Mouse (Mus musculus): ENCODE measurements around the gene Hba-a1.
"Not testable (repeated sequence)": the region's sequence is repeated elsewhere in the genome, so short reads cannot be mapped to it uniquely, and the experiment has no call there.

Gene Hba-a1

GRCm38 (mm10) chr11:32283091-32283777 lies at the start of gene Hba-a1:
Gene Hba-a1, plus strand, starts transcription at chr11:32283511.
- not testable (repeated sequence) for DNase-seq (ENCODE audit: inconsistent ontology term)

GRCm38 (mm10) chr11:32233895-32234294 lies 49.4 kb upstream of the Hba-a1 start:
- no peak for DNase-seq (ENCODE audit: inconsistent ontology term)

GRCm38 (mm10) chr11:32234816-32235485 lies 48.4 kb upstream of the Hba-a1 start:
- DNase-seq (ENCODE audit: inconsistent ontology term) = no peak

- DNase-seq (ENCODE audit: inconsistent ontology term) = peak; percentile 87
These were observed 47.7 kb upstream of the Hba-a1 start for GRCm38 (mm10) chr11:32235646-32236045.

GRCm38 (mm10) chr11:32236132-32236531 lies 47.2 kb upstream of the Hba-a1 start:
- no peak for DNase-seq (ENCODE audit: inconsistent ontology term)

DNA sequence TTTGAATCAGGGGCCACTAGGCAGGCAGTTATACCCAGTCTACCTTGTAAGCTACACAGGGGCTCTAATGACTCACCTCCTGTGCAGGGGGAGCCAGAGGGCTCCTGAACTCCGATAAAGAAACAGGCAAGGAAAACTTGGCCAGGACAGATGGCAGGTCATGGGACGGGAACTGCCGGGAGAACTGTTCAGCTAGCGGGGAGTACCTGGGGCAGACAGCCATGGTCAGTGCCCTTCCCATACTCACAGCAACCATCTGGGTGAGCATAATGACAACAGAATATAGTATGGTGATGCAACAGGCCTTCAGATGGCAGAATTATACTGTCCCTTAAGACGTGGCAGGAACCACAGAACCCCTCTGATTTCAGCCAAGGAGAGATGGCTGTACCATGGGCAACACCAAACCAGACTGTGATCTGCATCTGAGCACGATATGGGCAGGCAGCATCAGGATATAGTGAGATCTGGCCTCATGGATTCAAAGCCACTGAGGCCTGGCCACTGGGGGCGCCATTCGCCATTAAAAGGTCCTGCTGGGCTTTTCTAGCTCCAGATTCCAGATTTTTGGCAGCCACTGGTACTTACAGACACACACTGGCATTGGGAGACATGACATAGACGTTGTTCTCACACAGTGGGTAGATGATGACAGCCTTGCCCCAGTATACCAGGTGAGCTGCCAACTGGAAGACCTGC lies 46.5 kb upstream of the Hba-a1 start:
- peak; percentile 60 for DNase-seq (ENCODE audit: inconsistent ontology term)

GRCm38 (mm10) chr11:32237411-32237795 lies 45.9 kb upstream of the Hba-a1 start:
- DNase-seq (ENCODE audit: inconsistent ontology term) = no peak

DNA sequence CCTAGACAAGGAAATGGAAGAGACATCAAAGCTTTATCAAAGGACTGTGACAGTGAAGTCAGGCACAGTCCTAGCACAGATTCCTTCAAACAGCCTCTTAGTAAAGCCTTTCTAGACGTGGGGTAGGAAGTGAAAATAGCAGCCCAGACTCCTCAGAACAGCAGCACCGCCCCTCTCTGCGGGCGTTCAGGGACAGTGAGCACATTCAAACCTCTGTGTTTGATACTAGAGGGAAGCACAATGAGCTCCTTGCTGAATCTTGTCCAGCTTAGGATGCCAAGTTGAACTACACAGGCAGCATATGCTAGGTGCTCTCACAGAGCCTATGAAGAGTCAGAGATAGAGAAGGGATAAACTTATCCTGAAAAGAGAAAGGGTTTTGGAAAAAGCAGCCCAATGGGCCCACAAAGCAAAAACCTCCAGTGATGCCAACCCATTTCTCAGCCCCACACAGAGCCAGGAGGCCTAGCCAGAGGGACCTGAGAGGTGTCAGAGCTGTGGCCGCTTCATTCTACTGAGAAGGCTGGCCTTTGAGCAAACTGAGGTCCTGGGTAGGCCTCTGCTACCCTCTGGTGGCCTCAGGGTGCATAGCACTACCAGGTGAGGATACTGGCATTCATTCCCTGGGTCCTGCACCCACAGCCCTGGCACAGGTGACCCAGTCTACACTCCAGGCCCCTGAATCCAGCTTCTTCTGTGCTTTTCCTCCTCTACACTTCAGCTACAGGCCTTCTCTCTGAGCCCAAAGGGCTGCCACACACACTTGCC lies 45.0 kb upstream of the Hba-a1 start:
- DNase-seq (ENCODE audit: inconsistent ontology term) = peak; percentile 59

- no peak for DNase-seq (ENCODE audit: inconsistent ontology term)
These were observed 41.9 kb upstream of the Hba-a1 start for GRCm38 (mm10) chr11:32241391-32241790.

GRCm38 (mm10) chr11:32242209-32242608 lies 41.1 kb upstream of the Hba-a1 start:
- DNase-seq (ENCODE audit: inconsistent ontology term) = no peak

GRCm38 (mm10) chr11:32243205-32243955 lies 39.9 kb upstream of the Hba-a1 start:
- no peak for DNase-seq (ENCODE audit: inconsistent ontology term)

- DNase-seq (ENCODE audit: inconsistent ontology term) = no peak
These were observed 39.2 kb upstream of the Hba-a1 start for GRCm38 (mm10) chr11:32244064-32244463.

GRCm38 (mm10) chr11:32244617-32245016 lies 38.7 kb upstream of the Hba-a1 start:
- DNase-seq (ENCODE audit: inconsistent ontology term) = no peak

DNA sequence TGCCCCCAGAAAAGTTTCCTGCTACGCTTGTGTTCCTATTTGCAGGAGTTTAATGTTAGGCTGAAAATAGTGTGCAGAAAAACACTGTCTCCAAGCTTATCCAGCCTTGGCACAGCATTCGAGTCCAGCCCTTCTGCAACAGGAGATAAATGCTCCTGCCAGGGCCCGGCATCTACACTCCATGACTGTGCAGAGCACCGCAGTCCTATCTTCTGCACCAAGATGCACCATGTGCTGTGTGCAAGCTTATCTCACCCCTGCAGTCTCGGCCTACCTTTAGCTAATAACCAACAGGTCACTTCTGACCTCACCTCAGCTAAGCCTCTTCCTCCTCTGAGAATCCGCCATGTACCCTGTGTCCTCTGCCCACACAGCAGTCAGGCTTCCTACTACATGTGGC lies 37.7 kb upstream of the Hba-a1 start:
- DNase-seq (ENCODE audit: inconsistent ontology term) = no peak

- no peak for DNase-seq (ENCODE audit: inconsistent ontology term)
These were observed 36.2 kb upstream of the Hba-a1 start for GRCm38 (mm10) chr11:32247068-32247467.

DNA sequence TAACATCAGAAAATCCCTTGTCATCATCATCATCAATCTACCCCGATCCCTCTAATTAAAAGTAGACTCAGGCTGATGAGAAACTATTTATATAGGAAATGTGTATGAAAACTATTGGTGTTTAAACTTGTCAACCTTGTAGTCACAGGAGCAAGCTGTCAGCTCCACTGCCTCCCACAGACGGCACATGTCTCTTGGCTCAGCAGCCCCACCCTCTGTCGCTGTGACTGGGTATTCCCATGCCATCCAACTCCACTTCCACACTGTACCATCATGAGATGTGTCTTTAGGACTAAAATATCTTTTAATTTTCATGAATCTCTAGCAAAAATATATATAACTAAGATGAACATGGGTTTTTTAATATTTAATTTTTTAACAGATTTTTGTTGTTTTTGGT lies 35.0 kb upstream of the Hba-a1 start:
- no peak for DNase-seq (ENCODE audit: inconsistent ontology term)

GRCm38 (mm10) chr11:32250880-32251763 lies 32.2 kb upstream of the Hba-a1 start:
- DNase-seq (ENCODE audit: inconsistent ontology term) = peak; percentile 26

- DNase-seq (ENCODE audit: inconsistent ontology term) = no peak
These were observed 30.2 kb upstream of the Hba-a1 start for GRCm38 (mm10) chr11:32253121-32253520.

GRCm38 (mm10) chr11:32256146-32256545 lies 27.2 kb upstream of the Hba-a1 start:
- DNase-seq (ENCODE audit: inconsistent ontology term) = no peak

DNA sequence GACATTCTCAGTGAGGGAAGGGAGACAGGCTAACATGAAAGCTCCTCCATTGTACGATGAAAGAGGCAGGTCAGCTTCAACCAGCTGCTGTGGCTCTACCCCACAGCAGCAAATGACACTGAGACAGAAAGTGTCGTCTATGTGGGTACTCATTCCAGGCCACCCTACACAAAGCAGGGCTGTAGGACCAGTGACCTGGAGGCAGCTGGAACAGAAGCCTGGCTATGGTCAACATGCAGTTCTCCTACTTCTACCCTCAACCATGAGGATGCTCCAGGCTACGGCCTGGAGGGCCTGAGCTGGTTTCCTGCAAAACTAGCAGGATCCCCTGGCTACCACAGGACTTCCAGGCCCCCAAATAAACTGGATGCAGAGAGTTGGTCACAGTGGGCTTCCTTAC lies 26.7 kb upstream of the Hba-a1 start:
- no peak for DNase-seq (ENCODE audit: inconsistent ontology term)
